In genomic region chr13:101846016-101846415, GRCm38 (mm10) we compare ENCODE assay signal across 13 mouse cellular contexts.
"Had no signal": no experiment of that assay in that cellular context is flagged by ENCODE, and none has a peak within 500 bp of the region (broad histone marks: within the 10 kb centered on the region; RNA-seq: fewer than 3 reads in every experiment).

No protein-coding gene starts in this region.

- H3K9me3 ChIP-seq: liver, embryonic 12.5 days; megakaryocyte, embryonic 14.5 days; midbrain, embryonic 12.5 days; neural tube, embryonic 12.5 days had no signal

- ATAC-seq: liver, embryonic 12.5 days; midbrain, embryonic 16.5 days had no signal

- H3K9ac ChIP-seq: liver, embryonic 12.5 days; liver, embryonic 14.5 days; lung, embryonic 14.5 days; midbrain, embryonic 12.5 days; neural tube, embryonic 12.5 days had no signal

- H3K36me3 ChIP-seq: liver, embryonic 12.5 days; midbrain, embryonic 12.5 days; neural tube, embryonic 12.5 days had no signal

- H3K4me2 ChIP-seq: liver, embryonic 12.5 days; lung, embryonic 14.5 days; midbrain, embryonic 12.5 days; neural tube, embryonic 12.5 days had no signal

- H3K27ac ChIP-seq: liver, embryonic 12.5 days; liver, embryonic 14.5 days; macrophage; midbrain, embryonic 12.5 days; neural tube, embryonic 12.5 days had no signal

- H3K27me3 ChIP-seq: liver, embryonic 12.5 days; midbrain, embryonic 12.5 days; neural tube, embryonic 12.5 days had no signal

- H3K4me1 ChIP-seq: liver, embryonic 12.5 days; megakaryocyte, embryonic 14.5 days; midbrain, embryonic 12.5 days; neural tube, embryonic 12.5 days had no signal

- DNase-seq: lung, embryonic 14.5 days; midbrain, embryonic 14.5 days; right cerebral cortex, postnatal 14 days; thymus, adult 18-20 months; thymus, postnatal 14 days; thymus, postnatal 36 days had no signal

- H3K4me3 ChIP-seq: liver, embryonic 12.5 days; megakaryocyte, embryonic 14.5 days; midbrain, embryonic 12.5 days; neural tube, embryonic 12.5 days had no signal
